Mouse (Mus musculus): ENCODE data around the gene Itga4. TPM values are rescaled to one million over a fixed set of nuclear protein-coding genes. Genes with fewer than 3 reads are reported as not detected.
A peak's percentile ranks its signal among the peaks of the same experiment; 100 is the strongest.

The Itga4 gene
- 2.6 and 3.1 TPM in 2 replicates for polyA plus RNA-seq (2015; fragmentation: Nextera tagmentation; extraction: Ambion mirVana)

DNA sequence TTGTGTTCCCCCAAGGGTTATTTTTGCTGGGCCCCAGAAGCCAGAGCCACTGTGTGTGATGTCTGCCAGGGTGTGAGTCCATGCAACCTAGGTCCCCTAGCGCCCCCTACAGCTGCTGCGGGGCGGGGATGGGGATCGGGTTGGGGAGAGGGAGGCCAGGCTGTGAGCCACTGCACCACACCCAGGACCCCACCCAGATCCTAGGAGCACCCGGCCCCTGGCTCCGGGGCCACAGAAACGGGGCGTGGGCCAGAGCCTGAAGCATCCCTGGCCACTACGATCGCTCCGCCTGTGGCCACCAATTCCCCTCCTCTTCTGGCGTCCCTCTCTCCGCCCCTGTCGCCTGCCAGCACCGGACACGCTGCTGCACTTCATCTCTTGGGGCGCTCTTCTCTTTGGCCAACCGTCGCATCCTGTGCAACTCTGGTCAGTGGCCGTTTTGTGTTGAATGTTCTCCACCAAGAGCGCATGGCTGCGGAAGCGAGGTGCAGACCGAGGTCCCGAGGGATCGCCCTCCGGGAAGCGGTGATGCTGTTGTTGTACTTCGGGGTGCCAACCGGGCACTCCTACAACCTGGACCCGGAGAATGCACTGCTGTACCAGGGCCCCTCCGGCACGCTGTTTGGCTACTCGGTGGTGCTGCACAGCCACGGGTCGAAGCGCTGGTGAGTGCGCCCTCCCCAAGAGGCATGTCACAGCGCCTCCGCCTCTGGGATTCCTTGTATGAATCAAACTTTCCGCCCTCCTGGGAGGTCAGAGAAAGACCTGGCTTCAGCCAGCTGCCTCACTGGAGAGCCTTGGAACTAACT lies at the start of gene Itga4:
TSS of gene Itga4 (plus strand) at position 235 of the 809 bp plus-strand sequence.
- under 1% methylated on average over 37 of the region's 41 CpGs for WGBS
- ATAC-seq, result peak; percentile 87
- peak within 1 kb of the TSS; percentile 90 for H3K4me2 ChIP-seq

GRCm38 (mm10) chr2:79206191-79206755 lies 49.0 kb upstream of the Itga4 start:
- Histone ChIP-seq H3K27ac (no peak overlapping the region), H3K4me3 (no peak overlapping the region), H3K9ac (no peak overlapping the region), H3K4me1 (no peaks in the 10 kb centered on the region), H3K27me3 (no peaks in the 10 kb centered on the region), H3K36me3 (ENCODE audit: poor library complexity, severe bottlenecking) (no peaks in the 10 kb centered on the region), H3K4me2 (no peak overlapping the region), H3K9me3 (replicated peaks) (no peaks in the 10 kb centered on the region)
- no peak for ATAC-seq
- WGBS, result 90% methylated on average over 4 of the region's 4 CpGs

More for the DNA sequence above, at the start of gene Itga4:
- no peak within 1 kb of the TSS for H3K27ac ChIP-seq
- no peaks in the 10 kb centered on the region for H3K36me3 ChIP-seq (ENCODE audit: poor library complexity, severe bottlenecking)
- peaks cover 11% of the 10 kb centered on the region; the same call in 1 of the 2 replicates for H3K27me3 ChIP-seq
- peak within 1 kb of the TSS; percentile 68 for H3K9ac ChIP-seq
- H3K4me3 ChIP-seq, result peak within 1 kb of the TSS; percentile 52
- peaks cover 15% of the 10 kb centered on the region for H3K4me1 ChIP-seq
- no peaks in the 10 kb centered on the region for H3K9me3 ChIP-seq (replicated peaks)

GRCm38 (mm10) chr2:79214982-79215381 lies 40.2 kb upstream of the Itga4 start:
- ATAC-seq, result no peak
- H3K36me3 ChIP-seq (ENCODE audit: poor library complexity, severe bottlenecking), result no peaks in the 10 kb centered on the region
- H3K9me3 ChIP-seq (replicated peaks), result no peaks in the 10 kb centered on the region
- H3K4me2 ChIP-seq, result no peak overlapping the region
- H3K27ac ChIP-seq, result no peak overlapping the region
- no peaks in the 10 kb centered on the region for H3K4me1 ChIP-seq
- no peak overlapping the region for H3K9ac ChIP-seq
- H3K27me3 ChIP-seq, result no peaks in the 10 kb centered on the region
- H3K4me3 ChIP-seq, result no peak overlapping the region

- no peak overlapping the region for H3K27ac ChIP-seq
Measured at GRCm38 (mm10) chr2:79215479-79215878, 39.7 kb upstream of the Itga4 start.

DNA sequence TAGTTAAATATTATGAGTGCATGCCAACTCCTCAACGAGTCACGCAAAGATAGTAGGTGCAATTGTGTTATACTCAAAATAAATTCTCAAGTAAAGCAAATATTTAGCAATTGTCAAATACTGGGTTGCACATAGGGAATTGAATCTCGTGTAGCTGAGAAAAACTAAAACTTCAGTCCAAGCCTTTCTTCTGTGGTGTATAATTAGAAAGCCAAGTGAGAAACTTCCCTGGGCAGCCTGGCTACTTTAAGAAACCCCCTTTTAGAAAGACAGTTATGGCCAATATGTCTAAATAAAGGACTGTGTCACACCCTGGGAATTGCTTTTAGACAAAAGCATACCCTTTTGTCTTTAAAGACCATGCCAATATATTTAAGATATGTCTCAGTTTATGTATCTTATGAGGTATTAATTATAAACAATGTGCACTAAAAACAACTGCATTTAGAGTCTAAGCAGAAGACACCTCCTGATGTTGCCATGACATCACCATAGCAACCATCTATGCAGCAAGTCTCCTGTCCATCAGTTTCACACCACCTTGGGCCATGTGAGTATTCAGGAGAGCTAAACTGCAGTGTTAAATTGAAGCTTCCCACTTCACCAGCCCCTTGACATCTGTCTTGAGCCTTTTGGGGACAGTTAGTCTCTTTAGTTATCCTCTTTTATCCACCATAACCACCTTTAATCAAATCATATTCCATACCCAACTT lies 30.4 kb upstream of the Itga4 start:
- H3K9ac ChIP-seq, result no peak overlapping the region
- H3K9me3 ChIP-seq (replicated peaks), result no peaks in the 10 kb centered on the region
- H3K4me1 ChIP-seq, result no peaks in the 10 kb centered on the region
- no peak for ATAC-seq
- no peaks in the 10 kb centered on the region for H3K27me3 ChIP-seq
- WGBS, result 81% methylated on average over 3 of the region's 3 CpGs
- no peak overlapping the region for H3K4me2 ChIP-seq
- H3K36me3 ChIP-seq (ENCODE audit: poor library complexity, severe bottlenecking), result no peaks in the 10 kb centered on the region
- H3K27ac ChIP-seq, result no peak overlapping the region
- no peak overlapping the region for H3K4me3 ChIP-seq

More at GRCm38 (mm10) chr2:79215479-79215878, 39.7 kb upstream of the Itga4 start:
- Histone ChIP-seq H3K9ac (no peak overlapping the region), H3K36me3 (ENCODE audit: poor library complexity, severe bottlenecking) (no peaks in the 10 kb centered on the region), H3K9me3 (replicated peaks) (no peaks in the 10 kb centered on the region), H3K4me1 (no peaks in the 10 kb centered on the region), H3K27me3 (no peaks in the 10 kb centered on the region), H3K4me3 (no peak overlapping the region), H3K4me2 (no peak overlapping the region)
- 80% methylated on average over 3 of the region's 3 CpGs for WGBS
- ATAC-seq, result no peak

DNA sequence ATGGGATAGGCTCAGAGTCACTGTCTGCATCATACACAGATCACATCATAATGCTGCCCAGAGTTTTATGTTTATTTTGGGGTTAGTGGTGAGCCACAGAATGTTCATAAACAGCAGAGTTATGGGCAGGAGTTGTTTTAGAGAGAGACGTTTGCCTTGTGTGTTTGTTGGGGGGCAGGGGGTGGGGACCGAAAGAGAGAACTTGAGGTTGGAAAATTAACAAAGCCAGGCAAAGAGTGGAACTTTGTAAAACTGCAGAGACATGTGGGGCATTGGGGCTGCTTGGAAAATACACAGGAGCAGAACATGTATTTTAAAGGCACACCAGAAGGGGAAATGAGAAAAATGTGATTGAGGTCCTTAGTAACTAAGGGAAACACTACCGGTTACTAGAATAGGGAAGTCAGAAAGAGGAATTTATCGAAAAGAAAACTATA lies 27.4 kb upstream of the Itga4 start:
- Histone ChIP-seq H3K36me3 (ENCODE audit: poor library complexity, severe bottlenecking) (no peaks in the 10 kb centered on the region), H3K4me1 (no peaks in the 10 kb centered on the region), H3K27me3 (no peaks in the 10 kb centered on the region), H3K9ac (no peak overlapping the region), H3K4me3 (no peak overlapping the region), H3K4me2 (no peak overlapping the region), H3K9me3 (replicated peaks) (no peaks in the 10 kb centered on the region), H3K27ac (no peak overlapping the region)
- no peak for ATAC-seq
- WGBS, result 91% methylated on average over 4 of the region's 4 CpGs

DNA sequence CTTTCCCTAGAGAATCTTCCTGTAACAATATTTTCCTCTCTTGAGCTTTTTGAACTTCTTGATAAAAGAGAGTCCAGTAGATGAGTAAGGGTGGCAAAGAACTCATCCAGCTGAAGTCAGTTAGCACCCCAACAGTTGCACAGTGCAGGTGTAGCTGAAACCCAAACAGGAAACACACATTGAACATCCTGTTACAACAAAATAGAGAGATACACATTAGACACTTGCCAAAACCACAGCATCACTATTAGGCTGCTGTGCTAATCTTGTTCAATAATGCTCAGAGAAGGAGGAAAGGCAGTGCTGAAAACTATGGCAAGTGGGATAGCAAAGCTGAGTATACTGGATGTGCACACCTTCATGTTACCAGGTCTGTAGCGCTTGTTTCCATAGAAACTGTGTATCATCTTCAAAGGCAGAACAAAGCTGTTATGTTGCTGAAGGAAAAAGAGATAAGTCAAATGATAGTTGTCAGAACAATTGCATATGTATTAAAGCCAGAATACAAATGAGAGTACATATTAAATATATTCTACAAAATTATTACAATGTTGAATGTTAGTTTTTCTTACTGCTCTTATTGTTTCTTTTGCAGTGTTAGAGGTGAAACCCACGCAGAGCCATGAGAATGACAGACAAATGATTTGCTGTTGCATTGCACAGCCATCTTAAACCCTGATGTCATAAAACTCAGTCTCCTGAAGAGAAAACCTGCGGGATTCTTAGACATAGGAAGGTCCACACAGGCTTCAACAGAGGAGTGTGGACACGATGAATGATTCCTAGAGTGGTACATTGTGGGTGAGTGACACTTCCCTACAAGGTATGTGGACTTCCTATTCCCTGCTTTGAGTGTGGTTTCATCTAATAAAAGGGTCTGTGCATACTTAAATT lies 23.9 kb upstream of the Itga4 start:
- no peak overlapping the region for H3K27ac ChIP-seq
- no peak overlapping the region for H3K9ac ChIP-seq
- ATAC-seq, result no peak
- WGBS, result 92% methylated on average over 4 of the region's 4 CpGs
- H3K27me3 ChIP-seq, result no peaks in the 10 kb centered on the region
- H3K4me3 ChIP-seq, result no peak overlapping the region
- no peaks in the 10 kb centered on the region for H3K9me3 ChIP-seq (replicated peaks)
- H3K4me2 ChIP-seq, result no peak overlapping the region
- H3K36me3 ChIP-seq (ENCODE audit: poor library complexity, severe bottlenecking), result no peaks in the 10 kb centered on the region
- no peaks in the 10 kb centered on the region for H3K4me1 ChIP-seq

DNA sequence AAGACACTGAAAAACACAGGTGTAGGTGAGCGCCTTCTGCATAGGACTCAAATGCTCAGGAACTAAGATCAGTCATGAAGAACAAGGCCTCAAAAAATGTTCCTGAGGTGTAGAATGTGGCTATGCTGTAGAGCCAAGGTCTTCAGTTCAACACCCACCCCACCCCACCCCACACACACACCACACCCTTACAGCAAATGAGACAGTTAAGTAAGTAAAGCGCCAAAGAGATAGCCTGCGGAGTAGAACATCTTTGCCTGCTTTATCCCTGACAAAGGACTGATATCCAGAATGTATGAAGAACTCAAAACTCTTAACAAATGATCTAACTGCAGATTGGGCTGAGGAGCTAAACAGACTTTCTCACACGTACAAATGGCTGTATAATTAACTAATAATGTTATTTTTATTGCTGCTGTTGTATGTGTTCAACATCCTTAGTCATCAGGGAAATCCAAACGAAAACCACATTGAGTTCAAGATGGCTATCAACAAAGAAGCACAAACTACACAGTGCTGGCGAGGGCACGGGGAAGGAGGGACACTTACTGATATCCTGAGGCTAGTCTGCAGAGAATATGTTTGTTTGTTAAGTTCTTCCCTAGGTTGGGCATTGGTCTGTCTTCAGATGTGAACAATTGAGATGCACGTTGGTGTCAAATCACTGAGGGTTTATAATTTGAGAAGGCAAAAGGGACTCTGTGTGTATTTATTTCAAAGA lies 19.3 kb upstream of the Itga4 start:
- Histone ChIP-seq H3K4me1 (no peaks in the 10 kb centered on the region), H3K9ac (no peak overlapping the region), H3K4me3 (no peak overlapping the region), H3K27me3 (no peaks in the 10 kb centered on the region), H3K9me3 (replicated peaks) (no peaks in the 10 kb centered on the region), H3K27ac (no peak overlapping the region), H3K36me3 (ENCODE audit: poor library complexity, severe bottlenecking) (no peaks in the 10 kb centered on the region), H3K4me2 (no peak overlapping the region)
- WGBS, result 82% methylated on average over 8 of the region's 8 CpGs
- ATAC-seq, result no peak

GRCm38 (mm10) chr2:79237216-79237615 lies 18.0 kb upstream of the Itga4 start:
- Histone ChIP-seq H3K4me2 (no peak overlapping the region), H3K36me3 (ENCODE audit: poor library complexity, severe bottlenecking) (no peaks in the 10 kb centered on the region), H3K4me3 (no peak overlapping the region), H3K4me1 (0 out of 2 replicates have a peak, but pooled peaks cover 4% of the 10 kb centered on the region), H3K9ac (no peak overlapping the region), H3K27me3 (no peaks in the 10 kb centered on the region), H3K27ac (no peak overlapping the region), H3K9me3 (replicated peaks) (no peaks in the 10 kb centered on the region)
- 75% methylated on average over 6 of the region's 6 CpGs for WGBS
- ATAC-seq, result no peak

GRCm38 (mm10) chr2:79244276-79244675 lies 10.9 kb upstream of the Itga4 start:
- 87% methylated on average over 5 of the region's 5 CpGs for WGBS
- ATAC-seq, result no peak

DNA sequence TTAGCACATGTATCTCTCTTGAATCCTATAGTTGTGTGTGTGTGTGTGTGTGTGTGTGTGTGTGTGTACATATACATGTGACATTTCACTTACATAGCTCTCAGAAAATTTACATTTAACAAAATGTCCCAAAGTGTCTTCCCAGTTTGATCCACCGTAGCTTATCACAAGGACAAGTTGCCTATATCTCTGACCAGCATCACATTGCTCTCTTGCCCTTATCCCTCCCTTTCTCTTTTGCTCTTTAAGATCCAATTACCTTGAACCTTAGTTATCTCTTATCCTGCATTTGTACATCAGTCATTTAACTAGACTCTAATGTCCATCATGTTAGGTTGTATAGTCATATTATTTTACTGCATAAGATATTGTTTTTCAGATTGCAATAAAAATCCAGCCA lies 10.5 kb upstream of the Itga4 start:
- Histone ChIP-seq H3K27ac (no peak overlapping the region), H3K9ac (no peak overlapping the region), H3K36me3 (ENCODE audit: poor library complexity, severe bottlenecking) (no peaks in the 10 kb centered on the region), H3K27me3 (no peaks in the 10 kb centered on the region), H3K4me1 (0 out of 2 replicates have a peak, but pooled peaks cover 4% of the 10 kb centered on the region), H3K9me3 (replicated peaks) (no peaks in the 10 kb centered on the region), H3K4me2 (no peak overlapping the region), H3K4me3 (no peak overlapping the region)
- 96% methylated on average over 1 of the region's 1 CpGs for WGBS
- ATAC-seq, result no peak

More at GRCm38 (mm10) chr2:79244276-79244675, 10.9 kb upstream of the Itga4 start:
- 0 out of 2 replicates have a peak, but pooled peaks cover 4% of the 10 kb centered on the region for H3K4me1 ChIP-seq
- H3K4me3 ChIP-seq, result no peak overlapping the region
- no peaks in the 10 kb centered on the region for H3K27me3 ChIP-seq
- H3K4me2 ChIP-seq, result no peak overlapping the region
- no peaks in the 10 kb centered on the region for H3K36me3 ChIP-seq (ENCODE audit: poor library complexity, severe bottlenecking)
- H3K27ac ChIP-seq, result no peak overlapping the region
- H3K9ac ChIP-seq, result no peak overlapping the region
- no peaks in the 10 kb centered on the region for H3K9me3 ChIP-seq (replicated peaks)

All from forebrain, embryonic 13.5 days (tissue).